Mouse (Mus musculus) thymus, adult 2 months (tissue): ENCODE measurements around the gene Olfr214.

ENCODE experiments used
- CTCF ChIP-seq: fragments of 200-500 bp; IDR thresholded peaks from 2 replicates; pipeline ENCODE4 v1.5.1; 2012; ENCODE audit warnings: mild to moderate bottlenecking, control low read depth, low read length, moderate library complexity, borderline replicate concordance; ENCODE audit not compliant: control insufficient read depth, poor library complexity, insufficient read depth; ENCODE audit errors: extremely low read depth
- POLR2A ChIP-seq: fragments of 200-500 bp; IDR thresholded peaks from 2 replicates; pipeline ENCODE4 v1.6.1; 2012; ENCODE audit warnings: mild to moderate bottlenecking, low read length, control low read depth, moderate library complexity; ENCODE audit not compliant: control insufficient read depth, poor library complexity, insufficient read depth; ENCODE audit errors: extremely low read depth

GRCm38 (mm10) chr6:116538156-116538555, 15.9 kb upstream of the Olfr214 start, which contains the start of gene Olfr213:
- TF ChIP-seq POLR2A: no peak
- no peak for TF ChIP-seq CTCF
